Mouse (Mus musculus): Measurements from ENCODE around the gene Trip12. TPM values are rescaled to one million over a fixed set of nuclear protein-coding genes. Genes with fewer than 3 reads are reported as not detected.

Gene Trip12
- polyA plus RNA-seq, 1 experiment from 2014 or later = 82.7 TPM

GRCm38 (mm10) chr1:84843366-84843765, 3.0 kb upstream of the Trip12 start:
- Histone ChIP-seq H3K36me3 (replicated peaks; ENCODE audit: control insufficient read depth, insufficient read depth, low read depth, low read length) (no peaks in the 10 kb centered on the region), H3K9me3 (replicated peaks; ENCODE audit: control insufficient read depth, low read length) (no peaks in the 10 kb centered on the region), H3K9ac (replicated peaks; ENCODE audit: low read length) (no peak overlapping the region), H3K4me3 (ENCODE audit: low read depth, low read length) (no peak overlapping the region), H3K4me1 (ENCODE audit: control insufficient read depth, insufficient read depth, low read length) (no peaks in the 10 kb centered on the region), H3K4me2 (ENCODE audit: low read depth, low read length) (no peak overlapping the region), H3K27me3 (ENCODE audit: control insufficient read depth, insufficient read depth, low read length) (no peaks in the 10 kb centered on the region), H3K27ac (replicated peaks; ENCODE audit: low read depth, low read length) (no peak overlapping the region)
- no peak for ATAC-seq (replicated peaks; ENCODE audit: insufficient number of reproducible peaks, low FRiP score, low TSS enrichment, low read depth)
- 96% methylated on average over 2 of the region's 2 CpGs for WGBS
- DNase-seq (ENCODE audit: low spot score) = no peak

- H3K4me3 ChIP-seq (ENCODE audit: low read depth, low read length) = no peak overlapping the region
- no peak overlapping the region for H3K27ac ChIP-seq (replicated peaks; ENCODE audit: low read depth, low read length)
- no peaks in the 10 kb centered on the region for H3K27me3 ChIP-seq (ENCODE audit: control insufficient read depth, insufficient read depth, low read length)
- no peaks in the 10 kb centered on the region for H3K9me3 ChIP-seq (replicated peaks; ENCODE audit: control insufficient read depth, low read length)
- no peaks in the 10 kb centered on the region for H3K4me1 ChIP-seq (ENCODE audit: control insufficient read depth, insufficient read depth, low read length)
- no peak overlapping the region for H3K9ac ChIP-seq (replicated peaks; ENCODE audit: low read length)
- no peak overlapping the region; the same call in 1 of the 2 replicates for H3K4me2 ChIP-seq (ENCODE audit: low read depth, low read length)
- H3K36me3 ChIP-seq (replicated peaks; ENCODE audit: control insufficient read depth, insufficient read depth, low read depth, low read length) = no peaks in the 10 kb centered on the region
- ATAC-seq (replicated peaks; ENCODE audit: insufficient number of reproducible peaks, low FRiP score, low TSS enrichment, low read depth) (no peak), DNase-seq (ENCODE audit: low spot score) (no peak)
- 68% methylated on average over 3 of the region's 3 CpGs for WGBS
Measured at GRCm38 (mm10) chr1:84841061-84841460, 745 bp upstream of the Trip12 start.

GRCm38 (mm10) chr1:84839309-84840017, 853 bp downstream of the Trip12 start, which contains the start of gene Fbxo36:
Fbxo36 (plus strand) TSS chr1:84839841.
- ATAC-seq (replicated peaks; ENCODE audit: insufficient number of reproducible peaks, low FRiP score, low TSS enrichment, low read depth) = peak; percentile 90
- peak within 1 kb of the TSS; percentile 66 for H3K4me2 ChIP-seq (ENCODE audit: low read depth, low read length)
- peak within 1 kb of the TSS; percentile 88 for H3K9ac ChIP-seq (replicated peaks; ENCODE audit: low read length)
- H3K9me3 ChIP-seq (replicated peaks; ENCODE audit: control insufficient read depth, low read length) = no peaks in the 10 kb centered on the region
- H3K4me1 ChIP-seq (ENCODE audit: control insufficient read depth, insufficient read depth, low read length) = no peaks in the 10 kb centered on the region
- peak within 1 kb of the TSS; percentile 78 for H3K4me3 ChIP-seq (ENCODE audit: low read depth, low read length)
- WGBS = under 1% methylated on average over 52 of the region's 54 CpGs
- peak within 1 kb of the TSS; percentile 87 for H3K27ac ChIP-seq (replicated peaks; ENCODE audit: low read depth, low read length)
- no peaks in the 10 kb centered on the region for H3K36me3 ChIP-seq (replicated peaks; ENCODE audit: control insufficient read depth, insufficient read depth, low read depth, low read length)
- no peaks in the 10 kb centered on the region for H3K27me3 ChIP-seq (ENCODE audit: control insufficient read depth, insufficient read depth, low read length)
- peak; percentile 95 for DNase-seq (ENCODE audit: low spot score)

GRCm38 (mm10) chr1:84838621-84839151, 1.6 kb downstream of the Trip12 start:
- H3K36me3 ChIP-seq (replicated peaks; ENCODE audit: control insufficient read depth, insufficient read depth, low read depth, low read length) = no peaks in the 10 kb centered on the region
- H3K9me3 ChIP-seq (replicated peaks; ENCODE audit: control insufficient read depth, low read length) = no peaks in the 10 kb centered on the region
- WGBS = under 1% methylated on average over 32 of the region's 44 CpGs
- H3K4me3 ChIP-seq (ENCODE audit: low read depth, low read length) = peak overlapping the region; percentile 78
- no peaks in the 10 kb centered on the region for H3K27me3 ChIP-seq (ENCODE audit: control insufficient read depth, insufficient read depth, low read length)
- ATAC-seq (replicated peaks; ENCODE audit: insufficient number of reproducible peaks, low FRiP score, low TSS enrichment, low read depth) = peak; percentile 79
- H3K4me1 ChIP-seq (ENCODE audit: control insufficient read depth, insufficient read depth, low read length) = no peaks in the 10 kb centered on the region
- DNase-seq (ENCODE audit: low spot score) = peak; percentile 78
- H3K9ac ChIP-seq (replicated peaks; ENCODE audit: low read length) = peak overlapping the region; percentile 88
- peak overlapping the region; percentile 66 for H3K4me2 ChIP-seq (ENCODE audit: low read depth, low read length)
- peak overlapping the region; percentile 87 for H3K27ac ChIP-seq (replicated peaks; ENCODE audit: low read depth, low read length)

GRCm38 (mm10) chr1:84838156-84838555, 2.2 kb downstream of the Trip12 start:
- H3K36me3 ChIP-seq (replicated peaks; ENCODE audit: control insufficient read depth, insufficient read depth, low read depth, low read length) = no peaks in the 10 kb centered on the region
- DNase-seq (ENCODE audit: low spot score) (peak; percentile 44), ATAC-seq (replicated peaks; ENCODE audit: insufficient number of reproducible peaks, low FRiP score, low TSS enrichment, low read depth) (peak; percentile 8; the same call in 1 of the 2 replicates)
- no peaks in the 10 kb centered on the region for H3K9me3 ChIP-seq (replicated peaks; ENCODE audit: control insufficient read depth, low read length)
- H3K27ac ChIP-seq (replicated peaks; ENCODE audit: low read depth, low read length) = peak overlapping the region; percentile 87
- H3K4me3 ChIP-seq (ENCODE audit: low read depth, low read length) = peak overlapping the region; percentile 78
- H3K9ac ChIP-seq (replicated peaks; ENCODE audit: low read length) = peak overlapping the region; percentile 88
- no peaks in the 10 kb centered on the region for H3K27me3 ChIP-seq (ENCODE audit: control insufficient read depth, insufficient read depth, low read length)
- WGBS = under 1% methylated on average over 22 of the region's 22 CpGs
- peak overlapping the region; percentile 66 for H3K4me2 ChIP-seq (ENCODE audit: low read depth, low read length)
- H3K4me1 ChIP-seq (ENCODE audit: control insufficient read depth, insufficient read depth, low read length) = no peaks in the 10 kb centered on the region

GRCm38 (mm10) chr1:84837523-84838145, 2.7 kb downstream of the Trip12 start:
- Histone ChIP-seq H3K4me3 (ENCODE audit: low read depth, low read length) (peak overlapping the region; percentile 78), H3K4me2 (ENCODE audit: low read depth, low read length) (peak overlapping the region; percentile 66), H3K27ac (replicated peaks; ENCODE audit: low read depth, low read length) (no peak overlapping the region; the same call in 1 of the 2 replicates), H3K9ac (replicated peaks; ENCODE audit: low read length) (peak overlapping the region; percentile 28; the same call in 1 of the 2 replicates), H3K27me3 (ENCODE audit: control insufficient read depth, insufficient read depth, low read length) (no peaks in the 10 kb centered on the region), H3K4me1 (ENCODE audit: control insufficient read depth, insufficient read depth, low read length) (no peaks in the 10 kb centered on the region), H3K9me3 (replicated peaks; ENCODE audit: control insufficient read depth, low read length) (no peaks in the 10 kb centered on the region), H3K36me3 (replicated peaks; ENCODE audit: control insufficient read depth, insufficient read depth, low read depth, low read length) (no peaks in the 10 kb centered on the region)
- DNase-seq (ENCODE audit: low spot score) = no peak
- ATAC-seq (replicated peaks; ENCODE audit: insufficient number of reproducible peaks, low FRiP score, low TSS enrichment, low read depth) = no peak
- WGBS = 8% methylated on average over 20 of the region's 20 CpGs

- no peaks in the 10 kb centered on the region for H3K36me3 ChIP-seq (replicated peaks; ENCODE audit: control insufficient read depth, insufficient read depth, low read depth, low read length)
- no peaks in the 10 kb centered on the region for H3K27me3 ChIP-seq (ENCODE audit: control insufficient read depth, insufficient read depth, low read length)
- H3K27ac ChIP-seq (replicated peaks; ENCODE audit: low read depth, low read length) = no peak overlapping the region
- H3K4me2 ChIP-seq (ENCODE audit: low read depth, low read length) = no peak overlapping the region
- H3K9me3 ChIP-seq (replicated peaks; ENCODE audit: control insufficient read depth, low read length) = no peaks in the 10 kb centered on the region
- WGBS = 57% methylated on average over 2 of the region's 2 CpGs
- H3K9ac ChIP-seq (replicated peaks; ENCODE audit: low read length) = no peak overlapping the region
- DNase-seq (ENCODE audit: low spot score) (no peak), ATAC-seq (replicated peaks; ENCODE audit: insufficient number of reproducible peaks, low FRiP score, low TSS enrichment, low read depth) (no peak)
- no peak overlapping the region for H3K4me3 ChIP-seq (ENCODE audit: low read depth, low read length)
- H3K4me1 ChIP-seq (ENCODE audit: control insufficient read depth, insufficient read depth, low read length) = no peaks in the 10 kb centered on the region
Measured at GRCm38 (mm10) chr1:84825091-84825490, 15.2 kb downstream of the Trip12 start.

- Histone ChIP-seq H3K36me3 (replicated peaks; ENCODE audit: control insufficient read depth, insufficient read depth, low read depth, low read length) (no peaks in the 10 kb centered on the region), H3K27me3 (ENCODE audit: control insufficient read depth, insufficient read depth, low read length) (no peaks in the 10 kb centered on the region), H3K4me1 (ENCODE audit: control insufficient read depth, insufficient read depth, low read length) (no peaks in the 10 kb centered on the region), H3K4me3 (ENCODE audit: low read depth, low read length) (no peak overlapping the region), H3K4me2 (ENCODE audit: low read depth, low read length) (no peak overlapping the region), H3K9ac (replicated peaks; ENCODE audit: low read length) (no peak overlapping the region), H3K27ac (replicated peaks; ENCODE audit: low read depth, low read length) (no peak overlapping the region), H3K9me3 (replicated peaks; ENCODE audit: control insufficient read depth, low read length) (no peaks in the 10 kb centered on the region)
- DNase-seq (ENCODE audit: low spot score) (no peak), ATAC-seq (replicated peaks; ENCODE audit: insufficient number of reproducible peaks, low FRiP score, low TSS enrichment, low read depth) (no peak)
- 95% methylated on average over 1 of the region's 1 CpGs for WGBS
Measured at GRCm38 (mm10) chr1:84817596-84817995, 22.7 kb downstream of the Trip12 start.
